Mouse (Mus musculus) bone marrow macrophage, adult 2 months (primary cell): ENCODE measurements around the gene Adgrf5.

Experiments
- CTCF ChIP-seq: IDR thresholded peaks from 2 replicates; pipeline ENCODE4 v1.5.1; 2012; ENCODE audit warnings: low read depth, mild to moderate bottlenecking, low read length, moderate library complexity
- POLR2A ChIP-seq: IDR thresholded peaks from 2 replicates; pipeline ENCODE4 v1.6.1; 2012; ENCODE audit warnings: mild to moderate bottlenecking, low read depth, low read length, borderline replicate concordance

DNA sequence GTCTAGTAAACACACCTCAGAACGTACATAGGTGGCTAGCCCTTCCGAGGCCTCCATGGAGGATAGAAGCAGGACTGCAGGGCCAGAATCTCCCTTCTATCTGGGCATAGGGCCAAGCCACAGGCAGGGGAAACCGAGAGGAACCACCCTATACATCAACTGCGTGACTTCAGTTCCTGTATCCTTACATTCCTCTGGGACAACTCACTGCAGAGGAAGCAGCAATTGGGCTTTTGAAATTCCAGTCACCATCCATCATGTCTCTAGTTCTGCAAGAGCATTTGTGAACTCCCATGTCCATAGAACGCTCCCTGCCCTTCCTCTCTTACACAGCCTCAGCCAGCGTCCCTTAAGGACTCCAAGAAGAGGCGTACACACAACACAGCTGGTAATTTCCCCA, 47.3 kb downstream of the Adgrf5 start:
- TF ChIP-seq CTCF: no peak
- no peak for TF ChIP-seq POLR2A
